Mouse (Mus musculus) spleen, adult 2 months (tissue): ENCODE data around the gene Gbp6.
"Not testable (repeated sequence)": the region's sequence is repeated elsewhere in the genome, so short reads cannot be mapped to it uniquely, and the experiment has no call there.

ENCODE experiments used
- CTCF ChIP-seq: fragments of 200-500 bp; IDR thresholded peaks from 2 replicates; pipeline ENCODE4 v1.5.1; 2011; ENCODE audit warnings: mild to moderate bottlenecking, inconsistent platforms; ENCODE audit not compliant: insufficient read depth, insufficient read length, insufficient replicate concordance; ENCODE audit errors: extremely low read depth
- POLR2A ChIP-seq: fragments of 200-500 bp; IDR thresholded peaks from 2 replicates; pipeline ENCODE4 v1.6.1; 2011; ENCODE audit warnings: low read depth, low read length, inconsistent platforms

DNA sequence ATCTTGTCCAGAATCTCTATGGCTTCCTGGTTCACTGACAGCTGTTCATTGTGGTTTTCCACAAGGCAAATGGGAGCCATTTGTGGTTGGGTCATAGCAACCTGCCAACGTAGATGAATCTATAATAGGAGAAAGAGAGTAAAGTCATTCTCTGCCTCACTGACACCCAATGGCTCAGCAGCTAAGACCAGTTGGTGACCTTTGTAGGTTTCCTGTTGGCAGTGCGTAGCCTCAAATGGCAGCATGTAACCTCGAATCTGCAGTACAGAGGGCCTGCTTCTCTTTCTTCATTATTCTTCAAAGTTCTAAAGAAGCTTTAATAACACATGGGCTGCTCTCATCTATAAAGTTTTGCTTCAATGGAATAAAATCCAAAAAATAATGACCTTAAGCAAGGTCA lies 57.5 kb downstream of the Gbp6 start:
- not testable (repeated sequence) for TF ChIP-seq CTCF, POLR2A
